Mouse (Mus musculus): ENCODE results near the gene Hnrnpul2.

DNA sequence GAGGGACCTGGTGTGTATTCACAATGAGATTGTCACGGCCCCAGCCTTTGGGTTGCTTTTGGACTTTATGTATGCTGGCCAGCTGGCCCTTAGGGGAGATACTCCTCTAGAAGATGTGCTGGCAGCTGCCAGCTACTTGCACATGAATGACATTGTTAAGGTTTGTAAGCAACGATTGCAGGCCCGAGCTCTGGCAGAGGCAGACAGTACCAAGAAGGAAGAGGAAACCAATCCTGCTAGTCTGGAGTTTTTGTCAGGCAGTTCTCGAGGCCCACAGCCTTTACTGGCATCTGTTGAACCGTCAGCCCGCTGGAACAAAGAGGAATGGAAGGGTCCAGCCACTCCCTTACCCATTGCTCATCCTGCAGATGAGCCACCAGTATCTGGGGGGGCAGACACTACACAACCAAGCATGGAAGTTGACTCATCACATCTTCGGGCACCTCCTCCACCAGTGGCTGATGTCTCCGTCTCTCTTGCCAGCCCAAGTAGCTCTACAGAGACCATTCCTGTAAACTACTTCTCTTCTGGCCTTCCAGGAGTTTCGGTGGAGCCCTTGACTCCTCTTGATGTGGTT is 16.5 kb upstream of the Hnrnpul2 start:
- TF ChIP-seq MAX (IDR thresholded peaks at IDR 0.05; ENCODE audit: low read depth) (no peak), E2F4 (IDR thresholded peaks at IDR 0.05; ENCODE audit: insufficient read depth) (no peak), REST (IDR thresholded peaks at IDR 0.05; ENCODE audit: insufficient read depth, insufficient read length) (no peak), POLR2A (IDR thresholded peaks at IDR 0.05; ENCODE audit: insufficient read length, low read depth) (peak; percentile 48), CEBPB (IDR thresholded peaks at IDR 0.05; ENCODE audit: insufficient read depth, poor library complexity, severe bottlenecking) (no peak), MYOD1 (IDR thresholded peaks at IDR 0.05; ENCODE audit: control insufficient read depth in 1 of 3, insufficient read length in 2 of 3, low read depth in 2 of 3) (no peak), TCF12 (IDR thresholded peaks at IDR 0.05; ENCODE audit: insufficient read depth, poor library complexity, severe bottlenecking) (no peak), SRF (IDR thresholded peaks at IDR 0.05; ENCODE audit: control insufficient read depth, insufficient read length, low read depth) (no peak), MYOG (IDR thresholded peaks at IDR 0.05; ENCODE audit: control insufficient read depth in 1 of 3, insufficient read depth in 1 of 3, insufficient read length in 2 of 3, low read depth in 2 of 3) (no peak), USF1 (IDR thresholded peaks at IDR 0.05; ENCODE audit: low read depth) (no peak)

Data from myocyte (in vitro differentiated cells).